Mouse (Mus musculus) intestine, postnatal 0 days (tissue): Measurements from ENCODE around the gene Fars2. TPM values are rescaled to one million over a fixed set of nuclear protein-coding genes. Genes with fewer than 3 reads are reported as not detected.

Source experiments
- ATAC-seq: fragments of 200-750 bp; cut with Nextera tagmentation; 2 replicates; pipeline ENCODE4 v1.8.0; 2017; ENCODE audit warnings: mild to moderate bottlenecking, moderate TSS enrichment, moderate library complexity
- H3K27ac ChIP-seq: fragments of 300-500 bp; sonication (generic); 2 replicates; pipeline ENCODE4 v1.5.1; 2014; ENCODE audit warnings: mild to moderate bottlenecking, low read depth, low read length, moderate library complexity
- H3K27me3 ChIP-seq: fragments of 300-500 bp; sonication (generic); replicated peaks from 2 replicates; pipeline ENCODE4 v1.6.1; 2014; ENCODE audit warnings: low read length, mixed read lengths; ENCODE audit not compliant: control insufficient read depth, insufficient read depth
- H3K36me3 ChIP-seq: fragments of 300-500 bp; sonication (generic); 2 replicates; pipeline ENCODE4 v1.6.1; 2014; ENCODE audit warnings: mild to moderate bottlenecking, moderate library complexity; ENCODE audit not compliant: control insufficient read depth, insufficient read depth
- H3K4me1 ChIP-seq: fragments of 300-500 bp; sonication (generic); replicated peaks from 2 replicates; pipeline ENCODE4 v1.6.1; 2014; ENCODE audit warnings: antibody characterized with exemption, low read length, mixed read lengths; ENCODE audit not compliant: control insufficient read depth, insufficient read depth
- H3K4me2 ChIP-seq: fragments of 300-500 bp; sonication (generic); replicated peaks from 2 replicates; pipeline ENCODE4 v1.6.1; 2014; ENCODE audit warnings: low read depth, mild to moderate bottlenecking, moderate library complexity
- H3K4me3 ChIP-seq: fragments of 300-500 bp; sonication (generic); 2 replicates; pipeline ENCODE4 v1.5.1; 2014; ENCODE audit warnings: low read depth, low read length
- H3K9ac ChIP-seq: fragments of 300-500 bp; sonication (generic); 2 replicates; pipeline ENCODE4 v1.6.1; 2014; ENCODE audit warnings: mild to moderate bottlenecking, low read depth, low read length
- H3K9me3 ChIP-seq: fragments of 300-500 bp; sonication (generic); 2 replicates; pipeline ENCODE4 v1.6.1; 2016; ENCODE audit warnings: mixed run types; ENCODE audit not compliant: control insufficient read depth
- CTCF ChIP-seq: sonication (generic); IDR thresholded peaks from 2 replicates; pipeline ENCODE4 v1.5.1; 2016; ENCODE audit warnings: low read depth, mild to moderate bottlenecking, control low read depth, antibody characterized with exemption, moderate library complexity
- WGBS: fragments of 180-500 bp; shearing (Covaris S2); extraction: QIAGEN DNeasy Blood & Tissue Kit; methylation state at CpG from one replicate; pipeline ENCODE4 v1.1.7; 2014; 5-methylcytosine and 5-hydroxymethylcytosine counted together
- polyA plus RNA-seq: library from polyadenylated mRNA; unstranded; fragments of >200 nt; fragmentation: Nextera tagmentation; extraction: Ambion mirVana; gene quantifications from 2 replicates; pipeline ENCODE4 v1.2.1, GENCODE M21; 2015

Gene Fars2
- polyA plus RNA-seq, 1 experiment from 2014 or later, result 29.8 TPM

- no peaks in the 10 kb centered on the region for H3K4me1 ChIP-seq
- H3K36me3 ChIP-seq, result no peaks in the 10 kb centered on the region
- H3K4me2 ChIP-seq, result no peak overlapping the region
- no peak overlapping the region for H3K4me3 ChIP-seq
- H3K27ac ChIP-seq, result no peak overlapping the region
- H3K9ac ChIP-seq, result no peak overlapping the region
- ATAC-seq, result no peak
- WGBS, result 86% methylated on average over 3 of the region's 3 CpGs
- no peak for TF ChIP-seq CTCF
- no peaks in the 10 kb centered on the region for H3K9me3 ChIP-seq
- no peaks in the 10 kb centered on the region for H3K27me3 ChIP-seq
Measured at GRCm38 (mm10) chr13:36552522-36553246, 435.5 kb downstream of the Fars2 start.

DNA sequence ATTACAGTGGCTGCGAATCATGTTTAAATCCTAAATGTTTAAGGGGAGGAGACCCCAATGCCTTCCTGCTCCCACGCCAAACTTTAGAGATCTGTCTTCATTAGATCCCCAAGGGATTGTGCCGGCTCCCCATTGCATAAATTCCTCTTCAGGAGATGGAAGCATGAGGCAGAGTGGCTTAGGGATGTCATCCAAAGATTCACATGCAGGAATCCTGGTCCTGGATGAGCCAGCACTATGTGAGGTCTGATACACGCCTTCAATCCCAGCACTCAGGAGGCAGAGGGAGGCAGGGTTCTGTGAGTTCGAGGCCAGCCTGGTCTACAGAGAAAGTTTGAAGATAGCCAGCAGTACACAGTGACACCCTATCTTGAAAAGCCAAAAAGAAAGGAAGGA, 436.0 kb downstream of the Fars2 start:
- H3K9me3 ChIP-seq, result no peaks in the 10 kb centered on the region
- H3K36me3 ChIP-seq, result no peaks in the 10 kb centered on the region
- ATAC-seq, result no peak
- H3K4me2 ChIP-seq, result no peak overlapping the region
- no peak overlapping the region for H3K27ac ChIP-seq
- H3K4me1 ChIP-seq, result no peaks in the 10 kb centered on the region
- H3K9ac ChIP-seq, result no peak overlapping the region
- WGBS, result 72% methylated on average over 5 of the region's 5 CpGs
- H3K27me3 ChIP-seq, result no peaks in the 10 kb centered on the region
- no peak for TF ChIP-seq CTCF
- no peak overlapping the region for H3K4me3 ChIP-seq

GRCm38 (mm10) chr13:36554743-36555142, 437.5 kb downstream of the Fars2 start:
- no peak for ATAC-seq
- no peaks in the 10 kb centered on the region for H3K27me3 ChIP-seq
- H3K9me3 ChIP-seq, result no peaks in the 10 kb centered on the region
- TF ChIP-seq CTCF, result no peak
- H3K4me2 ChIP-seq, result no peak overlapping the region
- no peak overlapping the region for H3K4me3 ChIP-seq
- H3K4me1 ChIP-seq, result no peaks in the 10 kb centered on the region
- H3K36me3 ChIP-seq, result no peaks in the 10 kb centered on the region
- H3K9ac ChIP-seq, result no peak overlapping the region
- no peak overlapping the region for H3K27ac ChIP-seq
- WGBS, result 84% methylated on average over 1 of the region's 1 CpGs

GRCm38 (mm10) chr13:36562447-36563441, 445.5 kb downstream of the Fars2 start:
- Histone ChIP-seq H3K4me1 (no peaks in the 10 kb centered on the region), H3K27ac (no peak overlapping the region), H3K9ac (no peak overlapping the region), H3K4me2 (no peak overlapping the region), H3K27me3 (no peaks in the 10 kb centered on the region), H3K4me3 (no peak overlapping the region), H3K36me3 (no peaks in the 10 kb centered on the region), H3K9me3 (no peaks in the 10 kb centered on the region)
- no peak for TF ChIP-seq CTCF
- ATAC-seq, result no peak
- WGBS, result 60% methylated on average over 16 of the region's 16 CpGs

- no peaks in the 10 kb centered on the region for H3K9me3 ChIP-seq
- no peak overlapping the region for H3K4me2 ChIP-seq
- H3K9ac ChIP-seq, result no peak overlapping the region
- no peak overlapping the region for H3K27ac ChIP-seq
- no peak overlapping the region for H3K4me3 ChIP-seq
- no peak for TF ChIP-seq CTCF
- no peaks in the 10 kb centered on the region for H3K36me3 ChIP-seq
- H3K4me1 ChIP-seq, result no peaks in the 10 kb centered on the region
- WGBS, result 59% methylated on average over 6 of the region's 6 CpGs
- H3K27me3 ChIP-seq, result no peaks in the 10 kb centered on the region
- ATAC-seq, result no peak
Measured at GRCm38 (mm10) chr13:36564764-36565315, 447.6 kb downstream of the Fars2 start.

DNA sequence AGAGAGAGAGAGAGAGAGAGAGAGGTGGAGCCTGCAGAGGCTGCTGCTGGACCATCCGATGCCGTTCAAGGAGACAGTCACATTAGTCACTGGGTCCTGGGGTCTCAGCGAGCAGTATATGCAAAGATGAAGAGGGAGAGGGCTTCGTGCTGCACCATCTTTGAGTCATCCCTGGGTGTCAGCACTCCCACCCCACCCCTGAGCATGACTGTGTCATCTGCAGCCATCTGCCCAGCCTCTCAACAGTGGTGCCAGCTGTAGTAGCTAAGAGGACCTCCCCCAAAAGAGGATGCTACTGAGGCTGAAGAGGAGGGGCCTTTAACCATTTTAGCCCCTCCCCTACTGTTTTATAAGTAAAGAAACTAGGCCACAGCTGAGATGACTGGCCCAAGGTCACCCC, 459.6 kb downstream of the Fars2 start:
- no peak for TF ChIP-seq CTCF
- no peak overlapping the region for H3K9ac ChIP-seq
- H3K27ac ChIP-seq, result no peak overlapping the region
- H3K9me3 ChIP-seq, result no peaks in the 10 kb centered on the region
- H3K36me3 ChIP-seq, result no peaks in the 10 kb centered on the region
- H3K4me1 ChIP-seq, result 0 out of 2 replicates have a peak, but pooled peaks cover 2% of the 10 kb centered on the region
- H3K4me3 ChIP-seq, result no peak overlapping the region
- WGBS, result 51% methylated on average over 4 of the region's 4 CpGs
- no peak for ATAC-seq
- H3K4me2 ChIP-seq, result no peak overlapping the region
- no peaks in the 10 kb centered on the region for H3K27me3 ChIP-seq
